Mouse (Mus musculus): ENCODE data around the gene Zfp280b. TPM values are rescaled to one million over a fixed set of nuclear protein-coding genes. Genes with fewer than 3 reads are reported as not detected.
A peak's percentile ranks its signal among the peaks of the same experiment; 100 is the strongest.

Gene Zfp280b
- total RNA-seq (2012; rRNA removed) (24.4 and 26.6 TPM in 2 replicates), total RNA-seq (2014; rRNA removed) (15.2 and 19.0 TPM in 2 replicates), polyA plus RNA-seq (2012; ENCODE audit: insufficient read length, low read depth) (30.4 and 36.6 TPM in 2 replicates)

DNA sequence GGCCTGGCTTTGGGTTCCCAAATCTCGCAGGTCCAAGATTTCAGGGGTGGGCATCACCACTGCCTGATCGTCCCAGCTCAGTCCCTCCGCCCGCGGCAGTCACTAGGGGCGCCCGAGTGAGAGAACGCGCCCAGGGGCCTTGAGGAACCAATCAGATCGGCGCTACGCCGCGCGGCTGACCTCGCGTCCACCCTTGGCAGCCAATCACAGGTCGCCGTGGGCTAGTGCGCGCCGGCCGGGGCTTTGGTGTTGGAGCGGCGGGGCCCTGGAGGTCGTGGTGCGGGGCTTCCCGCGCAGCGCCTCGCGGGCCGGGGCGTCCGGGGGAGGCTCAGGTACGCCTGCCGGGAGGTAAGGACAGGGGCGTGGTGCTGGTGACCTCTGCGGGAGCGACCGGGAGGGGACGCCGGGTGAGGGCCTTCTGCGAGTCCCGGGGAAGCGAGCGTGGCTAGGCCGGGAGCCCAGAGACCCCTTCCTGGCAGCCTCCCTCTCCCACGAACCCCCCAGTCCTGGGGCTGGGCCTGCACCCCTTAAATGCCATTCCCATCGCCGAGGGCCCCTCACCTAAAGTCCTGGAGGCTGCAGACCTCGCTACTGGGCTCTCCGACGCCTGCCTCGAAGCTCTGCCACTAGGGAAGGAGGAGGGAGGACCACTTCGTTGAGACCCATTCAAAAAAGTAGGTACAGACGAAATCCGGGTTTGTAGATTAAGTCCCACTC, at the start of gene Zfp280b:
Gene Zfp280b (plus strand): TSS at position 249 of the 717 bp plus-strand sequence.
- H3K79me2 ChIP-seq (replicated peaks; ENCODE audit: control insufficient read depth, extremely low read depth, insufficient read depth, poor library complexity, severe bottlenecking): peaks cover 47% of the 10 kb centered on the region
- dilution Hi-C loops (cut with MboI; ENCODE audit: extremely low pct_ligation_motif_present, extremely low pct_unique_long_range_greater_than_20kb, low sequenced_read_pairs) (no loop called here), in situ Hi-C loops (cut with MboI; ENCODE audit: low pct_ligation_motif_present, low pct_unique_long_range_greater_than_20kb, low sequenced_read_pairs) (no loop called here)
- DNase-seq (ENCODE audit: extremely low read depth): peak; percentile 94
- H3K27me3 ChIP-seq (replicated peaks): no peaks in the 10 kb centered on the region
- H3K4me2 ChIP-seq (ENCODE audit: insufficient read depth, low read depth, poor library complexity, severe bottlenecking): peak within 1 kb of the TSS; percentile 85
- H3K4me3 ChIP-seq (replicated peaks in 1 of 3; ENCODE audit: low read depth in 2 of 3, low read length in 2 of 3, poor library complexity in 1 of 3): peak within 1 kb of the TSS; percentile 75 to 92 (median 75)
- peak within 1 kb of the TSS; percentile 11; the same call in 1 of the 2 replicates for H3K27ac ChIP-seq (ENCODE audit: insufficient read depth, low read depth)
- H3K36me3 ChIP-seq (replicated peaks in 1 of 2; ENCODE audit: control insufficient read depth in 1 of 2, insufficient read depth in 1 of 2, low read length in 1 of 2): peaks cover 1 to 26% of the 10 kb centered on the region in 2 experiments
- H3K9ac ChIP-seq (ENCODE audit: insufficient read depth, low read depth): peak within 1 kb of the TSS; percentile 65
- peaks cover 10 to 47% of the 10 kb centered on the region in 2 experiments for H3K4me1 ChIP-seq (ENCODE audit: control insufficient read depth in 1 of 2, insufficient read depth in 2 of 2)
- H3K9me3 ChIP-seq (replicated peaks; ENCODE audit: low read length): no peaks in the 10 kb centered on the region
- TF ChIP-seq PAX5 (IDR thresholded peaks at IDR 0.05; ENCODE audit: low read length): no peak
- no peak for TF ChIP-seq MEF2A (IDR thresholded peaks at IDR 0.05; ENCODE audit: borderline replicate concordance, low read depth, low read length)
- TF ChIP-seq TBP (conservative IDR thresholded peaks at IDR 0.05; ENCODE audit: low read depth, low read length): 0 out of 2 replicates have a peak, but pooled peaks have one; percentile 34
- TF ChIP-seq ZC3H11A (IDR thresholded peaks at IDR 0.05; ENCODE audit: low read depth, low read length): no peak
- peak; percentile 50 for TF ChIP-seq HCFC1 (IDR thresholded peaks at IDR 0.05; ENCODE audit: low read depth, low read length)
- no peak; the same call in none of the 2 replicates for TF ChIP-seq RAD21 (IDR thresholded peaks at IDR 0.05; ENCODE audit: low read depth, low read length)
- TF ChIP-seq USF2 (conservative IDR thresholded peaks at IDR 0.05; ENCODE audit: low read depth, low read length): no peak
- TF ChIP-seq NELFE (IDR thresholded peaks at IDR 0.05; ENCODE audit: low read depth, low read length): peak; percentile 53
- TF ChIP-seq CTCF (conservative IDR thresholded peaks at IDR 0.05 in 1 of 2, IDR thresholded peaks at IDR 0.05 in 1 of 2; ENCODE audit: low read depth in 2 of 2, low read length in 2 of 2): peak in 1 of 2 experiments; percentile 66; a peak in 2 of 4 replicates
- TF ChIP-seq TCF12 (IDR thresholded peaks at IDR 0.05; ENCODE audit: low read depth, low read length): 0 out of 2 replicates have a peak, but pooled peaks have one; percentile 55
- peak; percentile 41; the same call in 1 of the 2 replicates for TF ChIP-seq MAZ (IDR thresholded peaks at IDR 0.05; ENCODE audit: low read depth, low read length)
- TF ChIP-seq SIN3A (IDR thresholded peaks at IDR 0.05; ENCODE audit: low read length): peak; percentile 16; the same call in 1 of the 2 replicates
- peak; percentile 81; the same call in 1 of the 2 replicates for TF ChIP-seq UBTF (IDR thresholded peaks at IDR 0.05; ENCODE audit: low read depth, low read length)
- no peak for TF ChIP-seq MXI1 (IDR thresholded peaks at IDR 0.05; ENCODE audit: low read depth, low read length)
- no peak for TF ChIP-seq KAT2A (IDR thresholded peaks at IDR 0.05; ENCODE audit: insufficient replicate concordance, low read length)
- TF ChIP-seq ZMIZ1 (IDR thresholded peaks at IDR 0.05; ENCODE audit: low read depth, low read length): peak; percentile 45; the same call in 1 of the 2 replicates
- peak; percentile 17 for TF ChIP-seq USF1 (IDR thresholded peaks at IDR 0.05; ENCODE audit: low read depth, low read length)
- TF ChIP-seq IRF4 (IDR thresholded peaks at IDR 0.05; ENCODE audit: low read depth, low read length): no peak
- TF ChIP-seq POLR2A (IDR thresholded peaks at IDR 0.05; ENCODE audit: low read depth, low read length): peak; percentile 71
- peak; percentile 39; the same call in 1 of the 2 replicates for TF ChIP-seq NRF1 (IDR thresholded peaks at IDR 0.05; ENCODE audit: low read depth, low read length)
- no peak for TF ChIP-seq GABPA (IDR thresholded peaks at IDR 0.05; ENCODE audit: insufficient replicate concordance, low read depth, low read length)
- TF ChIP-seq BHLHE40 (IDR thresholded peaks at IDR 0.05; ENCODE audit: low read depth, low read length): no peak
- TF ChIP-seq E2F4 (IDR thresholded peaks at IDR 0.05; ENCODE audit: insufficient replicate concordance, low read depth, low read length): no peak
- no peak for TF ChIP-seq EP300 (IDR thresholded peaks at IDR 0.05; ENCODE audit: low read length)
- TF ChIP-seq ELF1 (IDR thresholded peaks at IDR 0.05; ENCODE audit: low read depth, low read length): peak; percentile 20; the same call in 1 of the 2 replicates
- 0 out of 2 replicates have a peak, but pooled peaks have one; percentile 65 for TF ChIP-seq CHD1 (IDR thresholded peaks at IDR 0.05; ENCODE audit: low read depth, low read length)
- TF ChIP-seq MAFK (IDR thresholded peaks at IDR 0.05; ENCODE audit: insufficient replicate concordance, low read length): no peak
- no peak for TF ChIP-seq JUND (conservative IDR thresholded peaks at IDR 0.05; ENCODE audit: low read depth, low read length)

Data from CH12.LX (cell line).